Mouse (Mus musculus): Measurements from ENCODE around the gene Dusp6.

The Dusp6 gene

DNA sequence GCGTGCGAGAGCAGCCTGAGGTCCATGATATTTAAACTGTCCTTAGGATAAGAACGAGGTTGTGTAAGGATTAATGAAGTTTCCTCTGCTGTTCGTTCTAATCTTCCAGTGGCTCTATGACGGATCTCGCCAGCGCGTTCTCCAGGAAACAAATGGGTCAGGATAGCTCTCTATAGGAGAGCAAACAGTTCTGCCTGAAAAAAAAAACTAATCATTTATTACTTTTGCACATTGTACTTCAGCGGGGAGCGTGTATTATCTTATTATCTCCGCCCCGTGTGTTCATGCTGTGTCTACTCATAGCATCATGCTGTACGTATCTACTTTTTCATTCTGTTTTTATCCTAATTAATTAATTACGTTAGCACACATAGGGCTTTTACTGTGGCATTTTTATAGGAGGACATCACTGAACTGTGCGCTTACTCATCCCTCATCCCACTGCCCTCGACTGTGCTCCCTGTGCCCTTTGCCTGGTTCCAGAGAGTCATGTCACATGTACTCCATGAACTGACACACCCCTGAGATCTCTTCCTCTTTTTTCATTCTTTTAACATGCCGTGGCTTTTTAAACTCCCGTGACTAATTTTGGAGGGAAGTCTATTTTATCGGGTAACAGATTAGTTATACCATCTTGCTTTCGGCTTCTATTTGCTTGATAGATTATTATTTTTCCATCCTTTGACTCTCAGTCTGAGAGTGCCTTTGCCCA, 16.1 kb upstream of the Dusp6 start:
- no peak for DNase-seq (ENCODE audit: low spot score in 2 of 2)

DNA sequence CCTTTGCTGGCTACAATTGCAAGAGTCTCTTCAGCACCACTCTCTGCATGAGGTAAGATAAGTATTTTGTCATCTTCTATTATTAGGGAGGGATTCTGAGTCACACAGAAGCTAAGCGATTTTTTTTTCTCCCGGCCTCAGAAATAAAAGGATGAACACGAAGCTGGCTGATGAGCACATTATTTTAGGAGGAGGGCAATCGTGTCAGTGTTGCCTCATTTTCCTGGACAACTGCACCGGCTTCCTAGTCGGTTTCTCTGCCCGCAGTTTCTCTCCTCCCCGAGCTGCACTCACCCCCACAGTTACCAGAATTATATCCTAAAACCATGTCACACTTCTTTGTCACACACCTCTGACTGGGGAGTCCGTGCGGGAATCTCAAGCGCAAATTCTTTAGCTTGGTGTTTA, 12.2 kb upstream of the Dusp6 start:
- peak in 1 of 2 experiments; percentile 39 for DNase-seq (ENCODE audit: low spot score in 2 of 2)

DNA sequence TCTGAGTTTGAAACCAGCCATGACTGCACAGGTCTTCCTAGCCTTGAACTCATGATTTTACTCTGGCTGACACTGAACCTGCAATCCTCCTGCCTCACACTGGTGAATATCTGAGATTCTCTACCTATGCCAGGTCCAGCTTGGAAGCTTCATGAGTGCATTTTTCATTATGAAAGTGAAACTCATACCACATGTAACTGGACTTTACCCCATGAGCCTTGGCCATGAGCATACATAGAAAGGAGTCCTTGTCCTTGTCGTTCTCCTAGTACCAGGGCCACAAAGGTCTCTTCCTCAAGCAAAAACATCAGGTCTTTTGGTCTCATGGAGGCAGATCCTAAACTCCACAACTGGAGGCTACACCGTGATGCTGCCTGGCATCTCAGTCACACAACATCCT, 9.6 kb upstream of the Dusp6 start:
- DNase-seq (ENCODE audit: low spot score in 2 of 2): no peak

DNA sequence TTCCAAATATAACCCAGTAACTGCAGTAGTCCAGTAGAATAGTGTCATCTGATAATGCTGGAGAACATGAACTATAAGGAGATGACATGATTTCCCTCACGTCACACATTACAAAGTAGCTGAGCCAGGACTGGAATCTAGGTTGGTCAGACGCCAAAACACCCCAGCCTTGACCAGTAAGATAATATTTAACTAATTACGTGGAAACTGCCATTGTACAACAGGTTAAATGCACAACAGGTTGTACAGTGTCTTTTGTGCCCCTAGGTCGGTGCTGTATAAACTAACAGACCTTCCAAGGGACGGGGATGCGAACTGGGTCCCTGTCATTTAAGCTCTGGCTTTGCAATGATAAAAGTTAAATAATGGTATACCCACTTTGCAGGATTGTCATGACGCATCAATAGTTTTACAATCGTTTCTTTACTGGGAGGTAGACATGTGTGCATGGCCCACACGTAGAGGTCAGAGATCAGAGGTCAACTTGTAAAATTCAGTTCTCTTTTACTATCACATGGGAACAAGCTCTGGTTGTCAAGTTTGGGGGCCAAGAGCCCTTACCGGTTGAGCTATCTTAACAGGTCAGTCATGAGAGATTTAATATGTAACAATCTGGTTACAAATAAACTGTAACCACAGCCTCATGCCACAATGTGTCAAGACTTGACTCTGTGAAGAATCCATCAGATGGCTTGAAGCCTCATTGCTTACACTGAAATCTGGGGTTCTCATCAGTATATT, 7.0 kb upstream of the Dusp6 start:
- DNase-seq (ENCODE audit: low spot score in 2 of 2): no peak

DNA sequence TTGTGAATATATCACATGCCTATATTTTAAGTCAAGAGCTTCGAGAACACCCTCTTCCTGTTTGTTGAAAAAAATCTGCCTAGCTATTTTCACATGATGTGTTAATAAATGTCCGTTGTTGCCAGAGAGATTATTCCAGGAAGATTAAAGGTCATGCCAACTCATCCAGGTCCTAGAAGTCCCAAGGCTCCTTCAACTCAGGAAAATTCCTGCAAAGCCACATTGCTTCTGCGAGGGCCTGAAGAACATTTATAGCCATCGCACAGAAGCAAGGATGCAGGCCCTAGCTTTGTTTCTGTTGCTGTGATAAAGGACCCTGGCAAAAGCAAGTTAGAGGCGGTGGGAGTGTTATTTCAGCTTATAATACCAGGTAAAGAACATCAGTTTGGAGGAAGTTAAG, 5.5 kb upstream of the Dusp6 start:
- DNase-seq (ENCODE audit: low spot score in 2 of 2): no peak

DNA sequence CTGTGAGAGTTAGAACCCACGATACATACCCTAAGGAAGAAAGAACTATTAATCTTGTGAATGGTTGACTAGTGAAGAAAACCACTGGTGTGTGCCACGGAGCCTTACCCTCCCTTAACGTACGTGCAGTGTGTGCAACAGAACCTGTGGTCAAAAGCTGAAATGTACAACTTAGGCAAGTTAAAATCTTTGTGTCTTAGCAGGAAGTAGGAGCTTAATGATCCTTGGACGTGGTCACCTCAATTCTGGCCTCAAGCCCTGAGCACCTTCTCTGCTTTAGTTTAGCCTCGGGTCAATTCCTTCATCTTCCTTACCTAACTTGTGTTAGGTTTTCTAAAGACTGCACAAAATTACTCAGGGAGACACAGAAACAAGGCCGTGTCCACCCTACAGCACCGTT, 3.2 kb upstream of the Dusp6 start:
- DNase-seq (ENCODE audit: low spot score in 2 of 2): no peak

DNA sequence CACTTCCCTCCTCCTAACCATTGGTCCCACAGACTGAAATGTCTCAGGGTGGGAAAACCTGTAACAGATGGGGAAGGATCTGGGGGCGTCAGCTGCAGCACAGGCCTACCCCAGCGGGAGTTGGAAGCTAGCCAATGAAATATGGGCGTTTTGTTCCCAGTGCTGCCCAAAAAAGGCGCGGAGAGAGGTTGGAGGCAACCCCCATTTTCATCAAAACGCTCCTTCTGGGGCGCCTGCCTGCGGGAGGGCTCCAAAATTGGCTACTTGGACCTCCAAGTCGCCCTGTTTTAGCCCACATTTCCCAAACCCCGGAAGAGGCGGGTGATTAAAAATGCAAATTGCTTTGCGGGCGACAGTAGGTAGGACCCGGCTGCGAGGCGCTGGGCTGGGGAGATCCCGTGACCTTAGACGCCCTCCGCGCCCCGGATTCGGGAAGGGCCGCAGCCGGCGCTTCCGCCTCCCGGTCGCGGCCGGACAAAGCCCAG, 1.8 kb upstream of the Dusp6 start:
- no peak for DNase-seq (ENCODE audit: low spot score in 2 of 2)

DNA sequence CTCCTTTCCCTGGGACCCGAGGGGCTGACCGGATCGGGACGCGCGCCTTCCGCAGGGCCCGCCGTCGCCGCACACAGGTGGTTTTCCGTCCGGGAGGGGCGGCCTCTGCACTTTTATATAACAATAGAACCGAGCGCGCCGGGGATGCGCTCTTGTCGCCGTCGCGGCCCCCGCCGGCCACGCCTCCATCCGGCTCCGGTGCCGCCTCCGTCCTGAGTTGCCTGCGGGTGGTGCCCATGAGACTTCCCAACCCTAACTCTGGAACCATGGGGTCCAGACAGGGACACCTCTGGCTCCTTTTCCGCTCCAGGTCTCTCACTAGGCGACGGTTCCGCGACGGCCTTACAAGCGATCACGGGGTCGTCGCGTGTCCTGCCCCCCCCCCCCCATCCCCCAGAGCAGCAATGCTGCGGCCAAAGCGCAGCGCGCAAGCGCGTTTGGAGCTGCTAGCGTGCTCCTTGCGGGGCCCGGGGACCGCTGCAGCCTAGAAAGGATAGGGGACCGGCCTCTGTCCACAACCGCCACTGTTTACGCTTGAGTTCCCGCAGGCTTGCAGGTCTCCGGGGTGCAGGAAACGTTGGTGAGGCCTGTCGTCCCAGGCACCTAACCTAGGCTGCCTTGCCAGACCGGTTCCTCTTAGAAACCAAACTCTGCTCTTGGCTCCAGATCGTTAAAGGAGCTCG, 1.3 kb upstream of the Dusp6 start:
- peak; percentile 93 to 96 for DNase-seq (ENCODE audit: low spot score in 2 of 2)

DNA sequence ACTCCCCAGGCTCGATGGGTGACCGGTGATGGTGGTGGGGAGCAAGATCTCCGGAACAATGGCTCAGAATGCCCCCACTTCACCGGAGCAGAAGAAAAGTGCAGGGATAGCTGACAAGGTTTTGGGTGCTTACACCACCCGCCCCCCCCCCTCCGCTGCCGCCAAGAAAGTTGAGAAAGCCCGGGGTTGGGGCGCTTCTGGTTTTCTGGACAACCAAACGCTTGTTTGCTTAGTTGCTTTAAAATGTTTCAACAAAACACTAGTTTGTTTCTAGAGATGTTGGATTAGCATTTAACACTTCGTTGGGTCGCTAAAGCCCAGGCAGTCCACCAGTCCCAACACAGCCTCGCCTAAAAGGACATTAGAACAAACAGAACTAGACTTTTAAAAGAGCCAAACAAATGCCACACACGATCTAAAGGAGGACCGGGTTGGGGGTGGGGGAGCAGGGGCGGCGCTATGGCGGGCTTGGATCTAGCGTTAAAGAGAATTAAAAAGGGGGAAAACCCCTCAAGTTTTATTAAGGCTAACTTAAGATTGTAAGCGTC, 638 bp upstream of the Dusp6 start:
- peak in 1 of 2 experiments; percentile 36 for DNase-seq (ENCODE audit: low spot score in 2 of 2)

DNA sequence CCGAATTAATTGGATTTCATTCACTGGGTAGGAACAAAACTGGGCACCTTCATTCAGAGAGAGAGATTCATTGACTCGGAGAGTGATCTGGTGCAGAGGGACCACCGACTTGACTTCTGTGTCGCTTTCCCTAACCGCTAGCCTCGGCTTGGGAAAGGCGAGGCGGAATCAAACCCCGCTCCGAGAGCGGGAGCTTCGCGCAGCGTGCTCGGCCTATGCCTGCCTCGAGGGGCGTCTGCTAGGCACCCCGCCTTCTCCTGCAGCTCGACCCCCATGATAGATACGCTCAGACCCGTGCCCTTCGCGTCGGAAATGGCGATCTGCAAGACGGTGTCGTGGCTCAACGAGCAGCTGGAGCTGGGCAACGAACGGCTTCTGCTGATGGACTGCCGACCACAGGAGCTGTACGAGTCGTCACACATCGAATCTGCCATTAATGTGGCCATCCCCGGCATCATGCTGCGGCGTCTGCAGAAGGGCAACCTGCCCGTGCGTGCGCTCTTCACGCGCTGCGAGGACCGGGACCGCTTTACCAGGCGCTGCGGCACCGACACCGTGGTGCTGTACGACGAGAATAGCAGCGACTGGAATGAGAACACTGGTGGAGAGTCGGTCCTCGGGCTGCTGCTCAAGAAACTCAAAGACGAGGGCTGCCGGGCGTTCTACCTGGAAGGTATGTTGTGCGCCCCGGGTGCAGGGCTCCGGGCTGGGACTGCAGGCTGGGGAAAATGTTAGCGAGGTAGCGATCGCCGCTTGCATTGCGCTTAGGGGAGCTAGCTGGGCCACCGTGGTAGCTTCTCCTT, 589 bp downstream of the Dusp6 start:
- peak; percentile 30 to 31 for DNase-seq (ENCODE audit: low spot score in 2 of 2)

DNA sequence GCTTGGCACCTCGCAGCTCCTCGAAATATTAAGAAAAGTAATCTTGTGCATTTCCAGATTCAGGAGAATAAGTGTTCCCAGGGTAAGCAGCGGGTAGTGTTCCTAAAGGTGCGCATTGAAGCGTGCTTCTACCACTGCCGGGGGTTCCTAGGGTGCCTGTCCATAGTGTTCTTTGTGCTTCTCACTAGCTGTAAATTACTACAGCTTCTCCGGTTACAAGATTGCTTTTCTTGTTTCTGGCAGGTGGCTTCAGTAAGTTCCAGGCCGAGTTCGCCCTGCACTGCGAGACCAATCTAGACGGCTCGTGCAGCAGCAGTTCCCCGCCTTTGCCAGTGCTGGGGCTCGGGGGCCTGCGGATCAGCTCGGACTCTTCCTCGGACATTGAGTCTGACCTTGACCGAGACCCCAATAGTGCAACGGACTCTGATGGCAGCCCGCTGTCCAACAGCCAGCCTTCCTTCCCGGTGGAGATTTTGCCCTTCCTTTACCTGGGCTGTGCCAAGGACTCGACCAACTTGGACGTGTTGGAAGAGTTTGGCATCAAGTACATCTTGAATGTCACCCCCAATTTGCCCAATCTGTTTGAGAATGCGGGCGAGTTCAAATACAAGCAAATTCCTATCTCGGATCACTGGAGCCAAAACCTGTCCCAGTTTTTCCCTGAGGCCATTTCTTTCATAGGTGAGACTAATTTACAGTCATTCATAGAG, 1.4 kb downstream of the Dusp6 start:
- peak in 1 of 2 experiments; percentile 33 for DNase-seq (ENCODE audit: low spot score in 2 of 2)

DNA sequence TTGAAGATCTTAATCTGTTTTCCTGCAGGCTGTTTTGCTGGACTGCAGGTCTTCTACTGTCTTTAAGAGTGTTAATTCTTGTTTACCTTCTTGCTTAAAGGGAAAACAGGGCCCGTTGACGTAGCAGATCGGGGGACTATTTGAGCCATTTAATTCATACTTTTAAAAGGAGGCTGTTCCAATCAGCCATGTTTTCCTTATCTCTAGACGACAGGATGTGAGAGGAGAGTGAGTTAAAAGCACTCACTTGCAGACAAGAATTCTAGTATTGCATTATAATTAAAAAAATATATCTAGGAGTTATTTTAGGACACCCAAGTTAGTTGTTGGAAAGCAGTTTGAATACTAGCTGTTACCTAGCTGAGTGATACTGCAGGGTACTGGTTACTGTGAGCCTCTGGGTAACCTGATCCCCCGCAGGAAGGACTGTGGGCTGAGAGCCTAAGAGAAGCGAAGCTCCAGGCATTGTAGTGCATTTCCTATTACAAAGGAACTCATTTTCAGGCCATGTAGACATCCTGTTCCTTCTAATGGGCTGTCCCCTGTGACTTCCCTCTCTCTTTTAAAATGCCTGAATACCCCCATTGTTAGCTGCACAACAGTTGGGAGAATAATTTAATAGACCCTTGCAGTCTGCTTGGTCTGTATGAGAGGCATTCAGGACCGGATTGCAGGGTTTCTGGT, 2.1 kb downstream of the Dusp6 start:
- DNase-seq (ENCODE audit: low spot score in 2 of 2): peak; percentile 63 to 87

DNA sequence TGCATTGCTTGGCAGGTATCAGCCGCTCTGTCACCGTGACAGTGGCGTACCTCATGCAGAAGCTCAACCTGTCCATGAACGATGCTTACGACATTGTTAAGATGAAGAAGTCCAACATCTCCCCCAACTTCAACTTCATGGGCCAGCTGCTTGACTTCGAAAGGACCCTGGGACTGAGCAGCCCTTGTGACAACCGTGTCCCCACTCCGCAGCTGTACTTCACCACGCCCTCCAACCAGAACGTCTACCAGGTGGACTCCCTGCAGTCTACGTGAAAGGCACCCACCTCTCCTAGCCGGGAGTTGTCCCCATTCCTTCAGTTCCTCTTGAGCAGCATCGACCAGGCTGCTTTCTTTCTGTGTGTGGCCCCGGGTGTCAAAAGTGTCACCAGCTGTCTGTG, 3.0 kb downstream of the Dusp6 start:
- no peak for DNase-seq (ENCODE audit: low spot score in 2 of 2)

DNA sequence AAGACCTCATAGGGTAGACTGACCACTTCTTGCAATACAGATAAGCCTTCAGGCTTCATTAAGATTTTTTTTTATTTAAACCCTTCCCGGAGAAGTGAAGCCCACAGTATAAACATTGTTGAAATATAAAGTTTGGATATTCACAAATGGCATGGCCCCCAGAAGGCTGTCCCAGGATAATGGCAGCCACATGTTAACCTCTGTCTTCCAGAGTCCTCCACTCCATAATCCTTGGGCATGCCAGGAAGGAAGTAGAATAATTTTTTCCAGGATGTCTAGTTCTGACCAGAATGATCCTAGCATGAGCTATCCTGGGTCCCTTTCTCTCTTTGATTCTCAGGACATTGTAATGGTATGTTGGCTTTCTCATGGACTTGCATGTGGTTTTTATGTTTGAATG, 4.6 kb downstream of the Dusp6 start:
- no peak for DNase-seq (ENCODE audit: low spot score in 2 of 2)

DNA sequence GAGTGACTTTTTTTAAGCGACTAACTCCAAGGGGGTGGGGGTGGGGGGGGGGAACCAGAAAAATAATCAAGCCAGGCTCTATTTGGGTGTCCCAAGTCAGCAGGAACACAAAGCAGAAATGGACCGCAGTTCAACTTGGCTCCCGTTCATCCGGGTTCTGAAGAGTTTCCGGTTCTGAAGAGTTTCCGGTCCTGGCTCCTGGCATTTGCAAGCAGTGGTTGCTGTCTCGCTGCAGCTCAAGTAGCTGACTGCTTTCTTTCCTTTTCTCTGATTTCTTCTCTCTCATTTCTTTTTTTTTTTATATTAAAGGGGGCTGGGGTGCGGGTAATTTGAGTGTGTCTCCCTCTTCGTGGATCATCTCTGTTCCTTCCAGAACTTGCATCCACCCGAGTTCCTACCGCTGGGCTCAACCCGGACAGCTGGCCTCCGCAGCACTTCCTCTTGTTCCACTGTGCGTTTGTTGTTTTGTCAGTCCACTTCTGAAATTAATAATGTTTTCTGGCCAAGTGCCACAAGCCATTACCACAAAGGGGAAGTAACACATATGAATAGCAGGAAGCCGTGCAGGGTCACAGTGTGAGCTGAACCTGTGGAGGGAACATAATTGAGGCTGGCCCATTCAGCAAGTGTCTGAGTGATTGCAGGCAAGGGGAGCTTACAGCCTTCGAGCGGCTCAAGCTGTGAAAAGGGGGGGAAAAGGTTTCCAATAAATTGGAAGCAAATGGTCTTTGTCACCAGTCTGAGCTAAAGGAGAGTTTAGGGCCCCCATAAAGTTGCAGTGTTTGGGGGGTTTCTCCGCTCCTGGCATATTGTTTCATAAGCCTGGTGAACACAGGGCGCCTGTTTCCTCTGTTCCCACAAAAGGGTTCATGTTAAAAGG, 5.6 kb downstream of the Dusp6 start:
- peak; percentile 90 to 94 for DNase-seq (ENCODE audit: low spot score in 2 of 2)

DNA sequence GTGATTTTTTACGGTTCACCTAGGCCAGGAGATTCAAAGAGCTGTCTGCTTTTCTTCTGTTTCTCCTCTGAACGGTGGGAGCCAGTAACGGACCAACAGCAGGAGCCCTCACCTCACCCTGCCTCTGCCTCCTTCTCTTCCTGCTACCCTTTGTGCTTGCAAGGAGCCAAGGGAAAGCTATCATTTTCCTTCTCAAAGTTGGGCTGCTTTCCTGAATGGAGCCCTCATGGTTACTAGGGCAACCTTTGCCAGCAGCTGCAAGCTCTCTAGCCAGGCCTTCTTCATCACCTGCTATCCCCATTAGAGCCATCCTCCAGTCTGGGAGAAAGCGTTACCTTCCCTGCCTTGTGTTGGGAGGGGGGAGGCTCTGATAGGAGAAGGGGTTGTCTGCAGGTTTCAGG, 6.3 kb downstream of the Dusp6 start:
- peak in 1 of 2 experiments; percentile 38 for DNase-seq (ENCODE audit: low spot score in 2 of 2)

DNA sequence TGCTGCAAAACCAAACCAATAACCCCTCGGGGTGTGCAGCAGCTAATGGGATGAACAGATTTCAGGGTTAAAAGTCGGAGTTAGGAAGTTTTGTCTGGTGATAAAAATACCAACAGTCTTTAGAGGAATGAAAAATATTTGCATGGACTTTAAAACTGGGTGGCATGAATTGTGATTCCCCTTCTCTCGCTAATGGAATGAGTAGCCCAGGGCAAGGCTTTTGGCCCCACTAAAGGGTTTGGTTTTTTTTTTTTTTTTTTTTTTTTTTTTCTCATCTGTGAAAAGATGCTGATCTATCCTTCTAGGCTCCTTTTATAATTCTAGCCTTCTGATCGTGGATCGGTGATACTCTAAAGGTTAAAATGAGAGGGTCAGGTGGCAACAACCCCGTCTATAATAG, 6.7 kb downstream of the Dusp6 start:
- DNase-seq (ENCODE audit: low spot score in 2 of 2): no peak

DNA sequence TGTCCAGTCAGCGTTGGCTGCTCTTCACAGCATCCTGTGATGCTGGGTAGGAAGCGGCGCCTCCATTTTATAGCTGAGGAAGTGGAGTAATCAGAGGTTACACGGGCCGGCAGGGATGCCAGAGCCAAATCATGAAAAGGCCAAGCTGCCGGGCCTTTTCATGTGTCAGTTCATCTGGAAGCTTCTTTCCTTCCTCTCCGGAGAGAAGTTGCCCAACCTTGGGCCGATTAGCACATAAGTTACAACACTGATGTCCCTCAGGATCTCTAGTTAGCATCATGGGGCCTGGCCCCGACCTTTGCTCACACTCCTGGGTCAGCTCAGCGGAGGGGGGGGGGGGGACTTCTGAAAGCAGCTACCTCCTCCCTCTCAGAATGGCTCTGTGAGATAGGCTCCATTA, 7.4 kb downstream of the Dusp6 start:
- peak; percentile 77 to 82 for DNase-seq (ENCODE audit: low spot score in 2 of 2)

DNA sequence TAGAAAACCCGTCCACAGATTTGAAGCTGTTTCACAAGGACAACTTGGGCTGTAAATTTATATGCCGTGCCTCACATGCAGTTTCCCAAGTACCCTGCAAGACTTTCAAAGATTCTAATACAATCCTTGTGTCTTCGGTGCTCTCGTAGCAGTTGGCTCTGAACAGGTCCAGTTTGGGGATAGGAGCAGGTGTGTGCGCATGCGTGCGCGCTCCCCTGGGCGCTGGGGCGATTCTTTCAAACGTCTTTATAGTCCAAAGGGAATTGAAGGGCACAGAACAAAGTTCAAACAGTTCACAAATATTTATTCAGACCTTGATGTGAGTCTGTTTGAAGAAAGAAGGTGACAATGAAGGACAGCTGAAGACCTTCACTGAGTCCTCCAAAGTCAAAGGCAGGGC, 8.0 kb downstream of the Dusp6 start:
- DNase-seq (ENCODE audit: low spot score in 2 of 2): no peak

Data from heart, adult 9 months (tissue).